Mouse (Mus musculus): ENCODE measurements around the gene Evi5. TPM values are rescaled to one million over a fixed set of nuclear protein-coding genes. Genes with fewer than 3 reads are reported as not detected.

Evi5 gene
- polyA plus RNA-seq, 1 experiment from 2014 or later, result 85.2 TPM

GRCm38 (mm10) chr5:107840549-107841238, 34.2 kb downstream of the Evi5 start:
- Histone ChIP-seq H3K9me3 (no peaks in the 10 kb centered on the region), H3K4me2 (replicated peaks) (no peak overlapping the region), H3K36me3 (peaks cover 10% of the 10 kb centered on the region; the same call in 1 of the 2 replicates), H3K27me3 (no peaks in the 10 kb centered on the region), H3K4me1 (no peaks in the 10 kb centered on the region), H3K4me3 (no peak overlapping the region), H3K27ac (no peak overlapping the region), H3K9ac (no peak overlapping the region)
- WGBS, result 95% methylated on average over 5 of the region's 5 CpGs
- ATAC-seq (ENCODE audit: insufficient number of reproducible peaks, insufficient read depth, low FRiP score, low TSS enrichment), result no peak

GRCm38 (mm10) chr5:107838891-107839644, 35.8 kb downstream of the Evi5 start:
- Histone ChIP-seq H3K4me3 (no peak overlapping the region), H3K4me2 (replicated peaks) (no peak overlapping the region), H3K36me3 (peaks cover 10% of the 10 kb centered on the region; the same call in 1 of the 2 replicates), H3K27me3 (no peaks in the 10 kb centered on the region), H3K27ac (no peak overlapping the region), H3K9ac (no peak overlapping the region), H3K4me1 (no peaks in the 10 kb centered on the region), H3K9me3 (no peaks in the 10 kb centered on the region)
- WGBS, result 64% methylated on average over 3 of the region's 3 CpGs
- no peak for ATAC-seq (ENCODE audit: insufficient number of reproducible peaks, insufficient read depth, low FRiP score, low TSS enrichment)

- no peak for ATAC-seq (ENCODE audit: insufficient number of reproducible peaks, insufficient read depth, low FRiP score, low TSS enrichment)
- WGBS, result 76% methylated on average over 1 of the region's 1 CpGs
- H3K27me3 ChIP-seq, result no peaks in the 10 kb centered on the region
Observed at GRCm38 (mm10) chr5:107834287-107834686, 40.6 kb downstream of the Evi5 start.

GRCm38 (mm10) chr5:107831351-107831750, 43.6 kb downstream of the Evi5 start:
- H3K27me3 ChIP-seq, result no peaks in the 10 kb centered on the region
- 91% methylated on average over 3 of the region's 3 CpGs for WGBS
- ATAC-seq (ENCODE audit: insufficient number of reproducible peaks, insufficient read depth, low FRiP score, low TSS enrichment), result no peak
- H3K27ac ChIP-seq, result no peak overlapping the region
- H3K36me3 ChIP-seq, result peaks cover 11% of the 10 kb centered on the region
- H3K4me2 ChIP-seq (replicated peaks), result no peak overlapping the region
- H3K4me1 ChIP-seq, result no peaks in the 10 kb centered on the region
- no peak overlapping the region for H3K4me3 ChIP-seq
- no peak overlapping the region for H3K9ac ChIP-seq
- peaks cover 5% of the 10 kb centered on the region; the same call in 1 of the 2 replicates for H3K9me3 ChIP-seq

More at GRCm38 (mm10) chr5:107834287-107834686, 40.6 kb downstream of the Evi5 start:
- Histone ChIP-seq H3K9me3 (peaks cover 5% of the 10 kb centered on the region; the same call in 1 of the 2 replicates), H3K4me3 (no peak overlapping the region), H3K9ac (no peak overlapping the region), H3K4me1 (no peaks in the 10 kb centered on the region), H3K4me2 (replicated peaks) (no peak overlapping the region), H3K36me3 (peaks cover 15% of the 10 kb centered on the region), H3K27ac (no peak overlapping the region)

- no peak within 1 kb of the TSS for H3K4me3 ChIP-seq
- no peaks in the 10 kb centered on the region for H3K4me1 ChIP-seq
- no peaks in the 10 kb centered on the region for H3K27me3 ChIP-seq
- H3K9ac ChIP-seq, result no peak within 1 kb of the TSS
- H3K36me3 ChIP-seq, result peaks cover 11% of the 10 kb centered on the region
- no peak within 1 kb of the TSS for H3K27ac ChIP-seq
- H3K4me2 ChIP-seq (replicated peaks), result no peak within 1 kb of the TSS
- peaks cover 5% of the 10 kb centered on the region; the same call in 1 of the 2 replicates for H3K9me3 ChIP-seq
- ATAC-seq (ENCODE audit: insufficient number of reproducible peaks, insufficient read depth, low FRiP score, low TSS enrichment), result no peak
- 95% methylated on average over 22 of the region's 22 CpGs for WGBS
Observed at GRCm38 (mm10) chr5:107829998-107830560, 44.8 kb downstream of the Evi5 start, which contains the start of gene Ube2d2b. Ube2d2b (plus strand) TSS chr5:107830099.

GRCm38 (mm10) chr5:107822521-107822920, 52.4 kb downstream of the Evi5 start:
- H3K4me3 ChIP-seq, result no peak overlapping the region
- no peaks in the 10 kb centered on the region for H3K27me3 ChIP-seq
- no peaks in the 10 kb centered on the region for H3K9me3 ChIP-seq
- no peak overlapping the region for H3K27ac ChIP-seq
- 0 out of 2 replicates have a peak, but pooled peaks cover 3% of the 10 kb centered on the region for H3K36me3 ChIP-seq
- H3K9ac ChIP-seq, result no peak overlapping the region
- WGBS, result 97% methylated on average over 1 of the region's 1 CpGs
- H3K4me2 ChIP-seq (replicated peaks), result no peak overlapping the region
- no peaks in the 10 kb centered on the region for H3K4me1 ChIP-seq
- no peak for ATAC-seq (ENCODE audit: insufficient number of reproducible peaks, insufficient read depth, low FRiP score, low TSS enrichment)

DNA sequence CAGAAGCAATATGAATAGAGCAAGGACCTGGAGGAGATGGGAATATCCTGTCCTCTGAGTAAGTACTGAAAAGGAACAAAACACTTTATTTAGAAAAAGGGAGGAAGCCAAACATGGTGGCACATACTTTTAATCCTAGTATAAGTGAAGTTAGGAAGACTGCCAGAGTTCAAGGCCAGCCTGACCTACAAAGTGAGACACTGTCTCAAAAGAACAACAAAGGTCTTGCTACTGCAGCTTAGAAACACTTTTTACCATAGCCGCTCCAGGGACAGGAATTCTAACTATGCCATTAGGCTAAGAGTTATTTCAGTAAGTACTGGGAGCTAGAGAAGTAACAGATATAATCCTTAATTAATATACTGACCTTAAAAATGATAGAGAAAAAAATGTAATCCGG, 60.3 kb downstream of the Evi5 start:
- no peak overlapping the region for H3K27ac ChIP-seq

DNA sequence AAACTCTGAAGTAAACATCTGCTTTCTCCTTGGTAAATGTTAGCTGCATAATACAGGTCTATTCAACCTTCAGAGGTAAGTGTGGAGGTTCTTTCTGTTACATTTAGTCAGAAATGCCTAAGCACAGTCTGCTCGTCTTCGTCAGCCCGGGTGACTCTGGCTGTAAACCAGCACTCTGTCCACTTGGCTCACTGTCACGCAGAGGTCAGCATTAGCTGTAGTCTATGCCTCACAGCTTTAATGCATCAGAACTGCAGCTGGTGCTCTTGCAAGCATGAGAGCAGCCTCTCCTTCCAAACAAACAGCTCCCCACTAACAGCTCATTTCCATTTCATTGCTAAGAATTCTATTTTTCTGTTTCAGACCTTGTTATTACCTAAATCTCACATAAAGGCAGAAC, 67.4 kb downstream of the Evi5 start:
- WGBS, result 79% methylated on average over 4 of the region's 4 CpGs

More for the DNA sequence above, 60.3 kb downstream of the Evi5 start:
- H3K9ac ChIP-seq, result no peak overlapping the region
- H3K27me3 ChIP-seq, result no peaks in the 10 kb centered on the region
- WGBS, result 85% methylated on average over 2 of the region's 2 CpGs
- no peaks in the 10 kb centered on the region for H3K4me1 ChIP-seq
- H3K9me3 ChIP-seq, result no peaks in the 10 kb centered on the region
- no peak overlapping the region for H3K4me2 ChIP-seq (replicated peaks)
- H3K4me3 ChIP-seq, result no peak overlapping the region
- no peak for ATAC-seq (ENCODE audit: insufficient number of reproducible peaks, insufficient read depth, low FRiP score, low TSS enrichment)
- peaks cover 29% of the 10 kb centered on the region for H3K36me3 ChIP-seq

DNA sequence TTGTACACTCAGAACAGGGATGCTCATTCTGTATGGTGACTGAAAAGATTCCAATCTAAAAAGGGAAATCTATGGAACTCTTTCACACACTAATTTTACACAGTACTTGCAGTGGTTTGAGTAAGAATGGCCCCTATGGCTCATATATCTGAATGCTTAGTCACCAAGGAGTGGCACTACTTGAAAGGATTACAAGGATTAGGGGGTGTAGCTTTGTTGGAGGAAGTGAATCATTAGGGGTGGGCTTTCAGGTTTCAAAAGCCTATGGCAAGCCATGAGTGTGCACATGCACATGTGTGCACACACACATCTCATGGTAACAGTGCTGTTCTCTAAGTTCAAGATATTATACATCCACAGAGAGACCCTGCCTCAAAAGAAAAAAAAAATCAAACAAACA, 72.3 kb downstream of the Evi5 start:
- H3K9ac ChIP-seq, result no peak overlapping the region
- H3K27me3 ChIP-seq, result no peaks in the 10 kb centered on the region
- no peak for ATAC-seq (ENCODE audit: insufficient number of reproducible peaks, insufficient read depth, low FRiP score, low TSS enrichment)
- no peak overlapping the region for H3K4me2 ChIP-seq (replicated peaks)
- no peak overlapping the region for H3K4me3 ChIP-seq
- no peaks in the 10 kb centered on the region for H3K4me1 ChIP-seq
- H3K9me3 ChIP-seq, result no peaks in the 10 kb centered on the region
- H3K27ac ChIP-seq, result no peak overlapping the region
- peaks cover 3% of the 10 kb centered on the region for H3K36me3 ChIP-seq

More for the DNA sequence above, 67.4 kb downstream of the Evi5 start:
- H3K36me3 ChIP-seq, result peaks cover 14% of the 10 kb centered on the region
- no peak overlapping the region for H3K4me2 ChIP-seq (replicated peaks)
- no peak overlapping the region for H3K9ac ChIP-seq
- H3K27ac ChIP-seq, result no peak overlapping the region
- no peaks in the 10 kb centered on the region for H3K9me3 ChIP-seq
- H3K4me3 ChIP-seq, result no peak overlapping the region
- H3K27me3 ChIP-seq, result no peaks in the 10 kb centered on the region
- no peak for ATAC-seq (ENCODE audit: insufficient number of reproducible peaks, insufficient read depth, low FRiP score, low TSS enrichment)
- no peaks in the 10 kb centered on the region for H3K4me1 ChIP-seq

DNA sequence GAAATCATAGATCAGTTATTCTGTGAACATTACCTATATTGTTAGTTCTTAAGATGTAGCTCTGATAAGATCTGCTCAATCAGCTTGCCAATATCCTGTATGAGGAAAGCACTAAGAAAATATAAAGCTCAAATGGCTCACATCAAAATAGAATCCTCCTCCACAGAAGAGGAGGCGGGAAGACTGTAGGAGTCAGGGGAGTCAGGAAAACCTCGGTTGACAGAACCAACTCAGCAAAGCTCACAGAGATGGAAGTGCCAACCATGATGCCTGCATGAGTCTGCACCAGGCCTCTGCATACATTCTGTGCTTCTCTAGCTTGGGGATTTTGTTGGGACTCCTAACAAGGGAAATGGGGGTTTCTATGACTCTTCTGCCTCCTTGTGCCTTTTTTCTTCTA, 73.7 kb downstream of the Evi5 start:
- H3K4me3 ChIP-seq, result no peak overlapping the region
- H3K27me3 ChIP-seq, result no peaks in the 10 kb centered on the region
- H3K4me2 ChIP-seq (replicated peaks), result no peak overlapping the region
- WGBS, result 91% methylated on average over 2 of the region's 2 CpGs
- no peaks in the 10 kb centered on the region for H3K9me3 ChIP-seq
- peaks cover 8% of the 10 kb centered on the region for H3K36me3 ChIP-seq
- no peak for ATAC-seq (ENCODE audit: insufficient number of reproducible peaks, insufficient read depth, low FRiP score, low TSS enrichment)
- no peaks in the 10 kb centered on the region for H3K4me1 ChIP-seq
- no peak overlapping the region for H3K9ac ChIP-seq
- no peak overlapping the region for H3K27ac ChIP-seq

DNA sequence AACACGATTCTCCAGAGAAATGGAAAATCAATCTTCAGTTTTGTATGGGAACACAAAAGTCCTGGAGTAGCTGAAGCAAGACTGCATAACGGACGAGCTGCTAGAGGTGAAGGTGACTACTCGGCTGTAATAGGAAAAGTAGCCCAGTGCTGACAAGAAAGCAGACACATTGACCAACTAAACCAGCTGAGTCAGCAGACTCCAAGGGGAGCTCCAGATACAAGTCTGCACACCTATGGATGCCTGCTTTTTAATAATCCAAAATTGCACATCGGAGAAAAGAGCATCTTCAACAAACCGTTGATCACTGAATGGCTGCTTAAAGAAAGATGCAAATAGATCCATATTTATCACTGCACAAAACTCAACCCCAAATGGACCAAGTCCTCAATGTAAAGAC, 76.6 kb downstream of the Evi5 start:
- Histone ChIP-seq H3K36me3 (peaks cover 15% of the 10 kb centered on the region), H3K27ac (no peak overlapping the region), H3K4me3 (no peak overlapping the region), H3K27me3 (no peaks in the 10 kb centered on the region), H3K4me2 (replicated peaks) (no peak overlapping the region), H3K9me3 (no peaks in the 10 kb centered on the region), H3K4me1 (no peaks in the 10 kb centered on the region; the same call in 1 of the 2 replicates), H3K9ac (no peak overlapping the region)
- 96% methylated on average over 6 of the region's 6 CpGs for WGBS
- ATAC-seq (ENCODE audit: insufficient number of reproducible peaks, insufficient read depth, low FRiP score, low TSS enrichment), result no peak

Measured in embryonic facial prominence, embryonic 12.5 days (tissue).